Mouse (Mus musculus): Measurements from ENCODE around the gene Il5ra.

The Il5ra gene

DNA sequence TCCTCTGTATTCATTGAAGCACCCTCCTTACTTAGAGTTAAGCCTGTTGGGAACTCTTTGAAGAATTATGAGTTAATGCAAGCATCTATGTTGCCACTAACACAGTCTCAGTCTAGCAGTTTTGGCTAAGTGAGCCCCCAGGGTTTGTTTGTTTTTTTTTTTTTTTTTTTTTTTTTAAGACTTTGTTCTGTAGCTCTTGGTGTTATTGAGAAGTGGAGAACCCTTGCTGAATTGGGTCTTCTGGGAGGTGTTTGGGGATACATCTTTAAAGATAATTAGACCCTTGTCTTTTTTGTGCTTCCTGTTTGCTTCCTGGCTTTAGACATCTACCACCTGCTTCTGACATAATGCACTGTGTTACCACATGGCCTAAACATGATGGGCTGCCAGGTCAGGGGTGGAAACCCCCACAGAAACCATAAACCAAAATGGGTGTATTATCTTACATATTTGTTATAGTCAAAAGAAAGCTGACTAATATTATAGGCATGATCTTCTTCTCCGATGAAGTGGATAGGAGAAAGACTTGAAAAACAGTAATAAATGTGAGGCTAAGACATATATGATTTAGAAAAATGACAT lies 8.5 kb downstream of the Il5ra start:
- no peak for DNase-seq (ENCODE audit: low spot score in 2 of 2)

GRCm38 (mm10) chr6:106738229-106738628 lies 10.6 kb downstream of the Il5ra start:
- DNase-seq (ENCODE audit: low spot score in 2 of 2), result no peak

DNA sequence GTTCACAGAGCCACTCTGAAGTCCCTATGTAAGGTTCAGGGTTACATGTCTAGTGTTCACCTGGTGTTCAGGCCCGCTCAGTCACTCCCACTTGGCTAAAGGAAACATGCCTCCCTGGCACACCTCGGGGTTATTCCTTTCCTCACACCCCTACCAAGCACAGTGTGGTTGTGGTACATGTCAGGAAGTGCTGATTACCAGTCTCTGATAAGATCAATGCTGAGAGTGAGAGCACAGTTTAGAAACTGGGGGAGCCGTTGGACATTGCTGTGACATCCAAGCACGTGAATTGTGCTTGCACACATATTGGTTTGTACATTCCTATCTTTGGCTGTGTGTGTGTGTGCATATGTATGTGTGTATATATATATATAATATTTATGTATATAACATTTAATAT lies 16.3 kb downstream of the Il5ra start:
- DNase-seq (ENCODE audit: low spot score in 2 of 2), result no peak

- no peak for DNase-seq (ENCODE audit: low spot score in 2 of 2)
Observed at GRCm38 (mm10) chr6:106729682-106730314, 19.0 kb downstream of the Il5ra start.

GRCm38 (mm10) chr6:106727703-106728102 lies 21.1 kb downstream of the Il5ra start:
- DNase-seq (ENCODE audit: low spot score in 2 of 2), result no peak

DNA sequence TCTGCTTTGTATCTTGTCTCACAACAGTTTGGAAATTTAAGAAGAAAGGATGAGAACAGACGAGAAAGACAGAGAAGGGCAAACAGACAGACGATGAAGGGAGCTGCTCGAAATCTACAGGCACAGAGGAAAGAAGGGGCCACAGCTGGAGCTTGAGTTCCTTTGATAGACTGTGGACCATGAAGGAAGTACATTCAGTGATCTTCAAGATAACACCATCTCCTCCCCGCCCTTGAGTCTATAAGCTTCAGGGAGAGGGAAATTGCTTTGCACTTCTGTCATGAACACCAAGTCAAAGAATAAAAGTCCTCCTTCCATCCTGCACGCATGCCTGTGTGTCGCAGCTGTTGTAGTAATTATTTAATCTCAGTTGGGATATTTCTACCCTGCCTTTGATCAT lies 22.8 kb downstream of the Il5ra start:
- no peak for DNase-seq (ENCODE audit: low spot score in 2 of 2)

DNA sequence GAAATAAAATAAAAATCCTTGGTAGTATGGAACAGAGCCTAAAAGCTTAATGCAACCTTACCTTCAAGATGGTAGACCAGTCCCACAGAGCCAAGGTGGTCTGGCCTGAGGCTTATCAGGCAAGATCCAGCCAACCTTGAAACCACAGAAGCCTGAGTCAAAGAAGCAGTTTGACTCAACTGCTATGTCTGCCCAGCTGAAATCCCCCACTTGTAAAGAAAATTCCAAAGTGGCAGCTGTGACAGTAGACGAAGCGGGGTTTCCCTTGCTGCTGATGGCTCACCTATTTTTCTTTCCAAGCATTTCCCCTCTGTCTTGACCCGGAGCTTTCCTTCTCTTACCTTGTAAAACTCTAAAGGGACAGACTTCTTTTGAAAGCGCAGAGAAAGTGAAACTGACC lies 23.2 kb downstream of the Il5ra start:
- DNase-seq (ENCODE audit: low spot score in 2 of 2), result no peak

- no peak for DNase-seq (ENCODE audit: low spot score in 2 of 2)
Observed at GRCm38 (mm10) chr6:106705506-106706035, 43.3 kb downstream of the Il5ra start.

DNA sequence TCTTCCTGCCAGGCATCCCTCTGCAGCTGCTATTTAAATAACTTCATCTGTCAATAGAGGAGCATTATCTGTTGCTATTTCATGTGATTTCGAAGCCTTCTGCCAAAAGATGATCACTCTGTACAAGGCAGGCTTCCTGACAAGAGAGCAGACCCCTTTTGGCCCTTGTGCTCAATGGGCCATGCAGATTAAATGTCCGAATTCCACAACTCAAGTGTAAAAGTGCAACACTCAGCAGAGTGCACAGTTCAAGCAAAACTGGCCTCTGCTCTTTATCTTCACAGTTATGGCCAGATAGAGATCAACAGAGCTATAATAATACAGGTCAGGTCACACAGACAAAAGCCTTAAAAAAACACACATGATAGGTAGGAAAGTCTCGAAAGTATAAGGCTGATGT lies 46.9 kb downstream of the Il5ra start:
- DNase-seq (ENCODE audit: low spot score in 2 of 2), result no peak

GRCm38 (mm10) chr6:106675581-106675980 lies 73.3 kb downstream of the Il5ra start:
- no peak for DNase-seq (ENCODE audit: low spot score in 2 of 2)

- no peak for DNase-seq (ENCODE audit: low spot score in 2 of 2)
Observed at GRCm38 (mm10) chr6:106663780-106664651, 84.8 kb downstream of the Il5ra start.
